Mouse (Mus musculus) monocyte, adult 5-6 weeks (primary cell): ENCODE measurements around the gene Gm48551. TPM values are rescaled to one million over a fixed set of nuclear protein-coding genes. Genes with fewer than 3 reads are reported as not detected.

ENCODE experiments used
- ATAC-seq: fragments of 153-309, 156-312 bp; replicated peaks from 2 replicates; pipeline ENCODE4 v1.8.0; 2017; ENCODE audit warnings: mild to moderate bottlenecking; ENCODE audit not compliant: low TSS enrichment, insufficient number of reproducible peaks, severe bottlenecking, poor library complexity, low FRiP score
- total RNA-seq: library from RNA; stranded (forward); fragments of 200-1000, 200-491, 200-594 nt; gene quantifications from 3 replicates; pipeline ENCODE4 v1.2.3, GENCODE M21; 2017

Gene Gm48551
- 2.3 to 3.7 TPM in 2 of 3 replicates, not detected in the other for total RNA-seq

- peak; percentile 83 for ATAC-seq
Measured at GRCm38 (mm10) chr10:81383802-81384604, at the start of gene Gm48551, which contains the start of gene Dohh. Gene Gm48551, plus strand, starts transcription at chr10:81384466. Gene Dohh, plus strand, starts transcription at chr10:81384428.

- no peak for ATAC-seq
Measured at GRCm38 (mm10) chr10:81335393-81336340, 48.6 kb upstream of the Gm48551 start.

- no peak for ATAC-seq
Measured at GRCm38 (mm10) chr10:81336558-81336957, 47.7 kb upstream of the Gm48551 start.

GRCm38 (mm10) chr10:81340551-81341332, 43.5 kb upstream of the Gm48551 start:
- ATAC-seq, result no peak

- ATAC-seq, result peak; percentile 45
Measured at GRCm38 (mm10) chr10:81341333-81341949, 42.8 kb upstream of the Gm48551 start.

GRCm38 (mm10) chr10:81342686-81343505, 41.4 kb upstream of the Gm48551 start, which contains the start of gene Gipc3:
Gene Gipc3, minus strand, starts transcription at chr10:81343266.
- ATAC-seq, result no peak

GRCm38 (mm10) chr10:81344421-81345161, 39.7 kb upstream of the Gm48551 start:
- no peak for ATAC-seq

GRCm38 (mm10) chr10:81345162-81345534, 39.1 kb upstream of the Gm48551 start:
- ATAC-seq, result no peak

- ATAC-seq, result peak; percentile 25
Measured at GRCm38 (mm10) chr10:81346453-81347067, 37.7 kb upstream of the Gm48551 start.

- ATAC-seq, result no peak
Measured at GRCm38 (mm10) chr10:81349146-81349545, 35.1 kb upstream of the Gm48551 start.

- no peak for ATAC-seq
Measured at GRCm38 (mm10) chr10:81349961-81350350, 34.3 kb upstream of the Gm48551 start.

GRCm38 (mm10) chr10:81350351-81351063, 33.8 kb upstream of the Gm48551 start, which contains the start of gene Hmg20b:
Gene Hmg20b, minus strand, starts transcription at chr10:81350480.
- ATAC-seq, result peak; percentile 91

GRCm38 (mm10) chr10:81351678-81352291, 32.5 kb upstream of the Gm48551 start:
- no peak for ATAC-seq

GRCm38 (mm10) chr10:81354738-81355477, 29.4 kb upstream of the Gm48551 start:
- no peak for ATAC-seq

- ATAC-seq, result no peak
Measured at GRCm38 (mm10) chr10:81355533-81355932, 28.7 kb upstream of the Gm48551 start.
